Mouse (Mus musculus) adrenal gland, postnatal 25 days (tissue): ENCODE data around the gene Prrx2. TPM values are rescaled to one million over a fixed set of nuclear protein-coding genes. Genes with fewer than 3 reads are reported as not detected.
"Not testable (repeated sequence)": the region's sequence is repeated elsewhere in the genome, so short reads cannot be mapped to it uniquely, and the experiment has no call there.

Source experiments
- DNase-seq: peaks from one replicate; pipeline ENCODE4 v3.0.0; 2021; ENCODE audit warnings: mixed read lengths
- total RNA-seq: library from RNA; stranded (reverse); gene quantifications from 2 replicates; pipeline ENCODE4 v1.2.3, GENCODE M21; 2021

Gene Prrx2
- total RNA-seq, 1 experiment from 2014 or later: 0.76 TPM

GRCm38 (mm10) chr2:30912291-30912773, 77.6 kb downstream of the Prrx2 start:
- DNase-seq: peak; percentile 60

GRCm38 (mm10) chr2:30913022-30913421, 78.2 kb downstream of the Prrx2 start:
- DNase-seq: no peak

DNA sequence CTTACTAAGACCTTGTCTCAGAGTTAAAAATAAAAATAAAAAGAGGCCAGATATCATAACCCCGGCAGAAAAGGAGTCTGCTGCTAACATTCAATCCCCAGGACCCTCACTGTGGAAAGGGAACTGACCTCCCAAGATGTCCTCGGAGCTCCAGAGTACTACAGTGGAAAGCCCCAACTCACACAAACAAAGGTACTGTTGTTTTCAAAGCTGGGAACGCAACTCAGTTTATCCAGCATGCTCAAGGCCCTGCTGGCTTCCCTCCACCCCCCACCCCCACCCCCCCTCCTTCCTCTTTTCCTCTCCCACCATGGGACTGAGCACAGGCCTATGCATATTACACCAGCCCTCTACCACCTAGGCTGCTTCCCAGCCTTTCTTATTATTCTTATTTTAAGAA, 80.1 kb downstream of the Prrx2 start:
- DNase-seq: no peak

GRCm38 (mm10) chr2:30915376-30915775, 80.6 kb downstream of the Prrx2 start:
- no peak for DNase-seq

- not testable (repeated sequence) for DNase-seq
These were observed 81.2 kb downstream of the Prrx2 start for GRCm38 (mm10) chr2:30915933-30916332.

GRCm38 (mm10) chr2:30917649-30918048, 82.9 kb downstream of the Prrx2 start:
- DNase-seq: no peak

GRCm38 (mm10) chr2:30918126-30918525, 83.4 kb downstream of the Prrx2 start:
- DNase-seq: no peak

DNA sequence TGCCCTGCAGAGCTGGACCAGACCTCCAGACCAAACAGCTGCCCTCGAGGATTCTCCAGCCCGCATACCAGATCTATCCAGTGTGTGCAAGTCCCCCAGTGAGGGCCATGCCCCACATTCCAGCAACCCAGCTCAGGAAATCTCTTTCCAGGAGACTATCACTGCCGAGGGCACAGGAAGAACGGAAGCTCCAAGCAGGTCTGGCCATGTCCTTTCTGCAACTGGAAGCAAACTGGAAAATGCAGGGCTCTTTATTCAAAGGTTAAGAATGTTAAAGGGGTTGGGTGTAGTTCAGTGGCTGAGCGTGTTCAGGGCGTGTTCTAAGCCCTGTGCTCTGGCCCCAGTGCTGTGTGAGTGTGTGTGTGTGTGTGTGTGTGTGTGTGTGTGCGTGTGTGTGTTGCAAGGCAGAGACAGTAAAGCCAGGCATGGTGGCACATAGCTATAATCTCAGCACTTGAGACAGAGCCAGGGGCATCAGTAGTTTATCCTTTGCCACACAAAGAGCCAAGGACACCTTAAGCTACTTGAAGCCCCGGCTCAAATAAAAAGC, 84.1 kb downstream of the Prrx2 start:
- DNase-seq: no peak

DNA sequence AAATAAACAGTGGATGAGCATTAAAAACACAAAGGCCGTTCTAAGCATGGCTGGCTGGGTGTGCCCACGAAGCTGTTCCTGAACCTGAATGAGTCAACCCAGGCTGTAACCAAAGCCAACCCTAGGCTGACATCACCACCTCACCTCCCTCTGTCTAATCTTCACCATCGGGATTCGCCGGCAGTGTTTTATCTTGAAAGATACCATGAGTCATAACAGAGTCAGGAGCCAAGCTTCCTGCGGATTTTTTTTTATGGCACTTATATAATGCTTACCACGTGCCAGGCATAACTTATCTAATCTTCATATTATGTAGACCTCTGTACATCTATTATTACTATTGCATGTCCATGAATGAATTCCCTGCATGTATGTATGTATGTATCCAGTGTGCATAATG, 85.4 kb downstream of the Prrx2 start:
- no peak for DNase-seq

- no peak for DNase-seq
These were observed 88.3 kb downstream of the Prrx2 start for GRCm38 (mm10) chr2:30923099-30923498.

DNA sequence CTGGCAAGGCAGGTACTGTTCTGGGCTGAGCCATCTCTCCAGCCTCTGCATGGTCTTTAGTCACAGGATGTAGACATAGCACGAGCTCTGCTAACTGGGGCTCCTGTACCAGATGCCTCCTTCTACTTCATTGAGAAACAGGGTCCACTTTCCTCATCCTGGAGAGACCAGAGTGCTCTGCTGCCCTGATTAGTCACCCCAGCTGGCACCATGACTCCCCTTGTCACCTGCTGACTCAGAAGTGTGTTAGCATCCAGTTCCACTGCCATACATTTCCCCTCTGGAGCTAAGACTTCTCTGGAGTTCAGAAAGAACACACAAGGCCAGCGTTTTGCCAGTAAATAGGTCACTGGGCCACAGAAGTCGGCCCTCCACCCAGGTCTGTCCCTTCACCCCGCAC, 90.4 kb downstream of the Prrx2 start:
- DNase-seq: peak; percentile 43

- DNase-seq: no peak
These were observed 91.6 kb downstream of the Prrx2 start for GRCm38 (mm10) chr2:30926381-30926780.

DNA sequence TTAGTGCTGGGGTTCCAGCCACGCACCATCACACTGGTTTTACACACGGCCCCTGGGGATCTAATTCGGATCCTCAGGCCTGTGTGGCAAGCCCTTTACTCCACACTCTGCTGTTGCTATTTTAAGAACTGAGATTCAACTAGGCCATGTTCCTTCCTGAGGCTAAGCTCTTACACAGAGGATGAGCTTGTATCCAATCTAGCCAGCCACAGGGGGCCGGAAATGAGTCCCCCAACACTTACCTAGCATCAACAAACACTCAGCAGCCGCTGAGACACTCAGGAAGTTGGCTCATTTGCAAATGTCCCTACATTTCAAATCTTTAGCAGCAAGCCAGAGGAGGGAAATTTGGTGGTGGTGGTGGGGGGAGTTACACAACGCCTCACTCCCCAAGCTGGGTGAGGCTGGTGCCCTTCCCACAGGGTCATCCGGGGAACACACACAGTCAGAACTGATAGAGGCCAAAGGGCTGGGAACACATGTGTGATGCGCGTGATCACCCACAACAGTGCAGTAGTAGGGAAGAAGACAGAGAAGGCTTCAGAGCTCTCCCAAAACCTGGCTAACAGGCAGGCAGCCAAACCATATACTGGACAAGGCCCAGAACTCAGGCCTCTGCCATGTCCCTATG, 92.5 kb downstream of the Prrx2 start:
- no peak for DNase-seq

- peak; percentile 82 for DNase-seq
These were observed 93.3 kb downstream of the Prrx2 start for GRCm38 (mm10) chr2:30927844-30928628.

- peak; percentile 57 for DNase-seq
These were observed 94.2 kb downstream of the Prrx2 start for GRCm38 (mm10) chr2:30928893-30929482.

DNA sequence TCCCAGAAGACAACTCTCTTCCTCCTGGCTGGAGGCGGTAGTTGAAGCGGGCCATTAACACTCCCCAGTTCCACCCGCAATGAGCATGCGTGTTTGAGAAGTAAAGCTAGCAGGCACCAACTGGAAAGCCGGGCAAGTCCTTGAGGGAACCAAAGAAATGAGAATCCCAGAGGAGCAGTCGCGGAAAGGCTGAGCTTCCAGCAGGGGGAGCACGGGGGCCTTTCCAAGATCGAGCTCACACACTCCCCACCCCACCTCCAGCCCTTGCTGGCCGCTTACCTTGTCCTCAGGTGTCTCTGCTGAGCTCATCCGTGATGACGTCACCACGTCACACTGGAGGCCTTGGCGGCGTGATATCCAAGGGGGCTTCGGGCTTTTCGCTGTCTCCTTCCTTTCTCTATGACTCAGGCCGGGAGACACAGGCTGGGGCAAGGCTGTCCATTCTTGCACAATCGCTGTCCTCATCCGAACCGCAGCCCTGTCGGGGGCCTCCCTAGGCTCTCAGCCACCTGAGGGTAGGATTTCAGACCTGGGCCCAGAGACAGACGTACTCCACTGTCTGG, 94.8 kb downstream of the Prrx2 start, which contains the start of gene Ptges:
Gene Ptges, minus strand, starts transcription at position 381 of the 563 bp plus-strand sequence.
- DNase-seq: peak; percentile 79

DNA sequence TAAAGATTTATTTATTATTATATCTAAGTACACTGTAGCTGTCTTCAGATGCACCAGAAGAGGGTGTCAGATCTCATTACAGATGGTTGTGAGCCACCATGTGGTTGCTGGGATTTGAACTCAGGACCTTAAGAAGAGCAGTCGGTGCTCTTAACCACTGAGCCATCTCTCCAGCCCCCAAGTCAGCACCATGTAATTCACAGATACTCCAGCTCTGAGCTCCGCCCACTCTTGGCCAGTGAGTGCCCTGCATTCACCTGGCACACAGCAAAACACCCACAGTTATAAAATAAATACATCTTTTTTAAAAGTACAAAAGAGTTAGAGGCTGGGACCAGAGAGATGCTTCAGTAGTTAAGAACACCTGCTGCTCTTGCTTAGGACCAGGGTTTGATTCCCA, 96.1 kb downstream of the Prrx2 start:
- not testable (repeated sequence) for DNase-seq

Other genes starting within 250 kb of the Prrx2 start
- 1.6 and 4.4 TPM in 2 replicates for gene Cstad, start 239.9 kb upstream of the Prrx2 start, total RNA-seq
- 5.0 and 5.9 TPM in 2 replicates for gene 1700001O22Rik, start 31.3 kb upstream of the Prrx2 start, total RNA-seq
- 46.1 and 57.5 TPM in 2 replicates for gene Ntmt1, start 27.1 kb upstream of the Prrx2 start, total RNA-seq
- 29.2 and 31.5 TPM in 2 replicates for gene Asb6, start 4.6 kb upstream of the Prrx2 start, total RNA-seq
- 15.8 and 16.7 TPM in 2 replicates for gene Ptges, start 94.9 kb downstream of the Prrx2 start, total RNA-seq
- gene Tor1b, start 118.0 kb downstream of the Prrx2 start, total RNA-seq: 53.5 and 59.8 TPM in 2 replicates
- 42.7 and 53.0 TPM in 2 replicates for gene Tor1a, start 133.0 kb downstream of the Prrx2 start, total RNA-seq
- gene BC005624, start 147.2 kb downstream of the Prrx2 start, total RNA-seq: 46.9 TPM in 2 replicates
- gene Usp20, start 147.3 kb downstream of the Prrx2 start, total RNA-seq: 22.9 and 31.3 TPM in 2 replicates